Mouse (Mus musculus) B cell, adult 62 days (primary cell): ENCODE data around the gene Rnf152. TPM values are rescaled to one million over a fixed set of nuclear protein-coding genes. Genes with fewer than 3 reads are reported as not detected.

Experiments
- total RNA-seq: library from RNA; stranded (reverse); gene quantifications from 4 replicates; pipeline ENCODE4 v1.2.4, GENCODE M21; 2023

Rnf152 gene
- total RNA-seq, result not detected in 4 replicates

DNA sequence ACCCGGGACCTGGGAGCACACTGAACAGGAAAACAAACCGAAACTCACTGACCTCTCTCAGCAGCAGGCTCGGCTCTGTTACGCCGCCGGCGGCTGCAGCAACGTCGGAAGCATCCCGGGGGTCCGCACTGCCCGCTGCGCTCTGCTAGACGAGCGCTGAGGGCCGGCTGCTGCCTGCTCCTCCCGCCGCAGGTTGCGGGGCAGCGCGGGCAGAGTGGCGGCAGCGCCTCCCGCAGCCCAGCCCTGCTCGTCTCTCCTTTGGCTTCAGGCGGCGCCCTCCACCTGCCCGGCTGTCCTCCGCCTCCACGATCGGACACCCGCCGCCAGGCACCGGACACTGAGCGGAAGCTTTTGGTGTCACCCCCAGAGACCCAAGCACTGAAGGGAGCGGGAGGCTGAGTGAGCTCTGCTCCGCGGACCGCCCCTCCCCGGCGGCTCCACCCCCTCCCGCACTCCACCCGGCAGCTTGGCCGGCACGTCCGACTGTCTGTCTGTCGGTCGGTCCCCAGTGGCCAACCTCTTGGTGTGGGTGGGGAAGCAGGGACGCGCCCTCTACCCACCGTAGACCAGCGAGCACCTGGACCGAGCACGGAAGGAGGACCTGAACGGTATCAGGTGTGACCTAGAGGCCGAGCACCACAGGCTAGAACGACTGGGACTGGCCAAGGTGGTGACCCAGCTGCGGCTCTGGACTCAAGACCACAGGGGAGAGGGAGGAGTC is at the start of gene Rnf152:
TSS of gene Rnf152 (minus strand) at position 420 of the 721 bp plus-strand sequence.

